Mouse (Mus musculus): ENCODE results near the gene Arhgef3.

The Arhgef3 gene

DNA sequence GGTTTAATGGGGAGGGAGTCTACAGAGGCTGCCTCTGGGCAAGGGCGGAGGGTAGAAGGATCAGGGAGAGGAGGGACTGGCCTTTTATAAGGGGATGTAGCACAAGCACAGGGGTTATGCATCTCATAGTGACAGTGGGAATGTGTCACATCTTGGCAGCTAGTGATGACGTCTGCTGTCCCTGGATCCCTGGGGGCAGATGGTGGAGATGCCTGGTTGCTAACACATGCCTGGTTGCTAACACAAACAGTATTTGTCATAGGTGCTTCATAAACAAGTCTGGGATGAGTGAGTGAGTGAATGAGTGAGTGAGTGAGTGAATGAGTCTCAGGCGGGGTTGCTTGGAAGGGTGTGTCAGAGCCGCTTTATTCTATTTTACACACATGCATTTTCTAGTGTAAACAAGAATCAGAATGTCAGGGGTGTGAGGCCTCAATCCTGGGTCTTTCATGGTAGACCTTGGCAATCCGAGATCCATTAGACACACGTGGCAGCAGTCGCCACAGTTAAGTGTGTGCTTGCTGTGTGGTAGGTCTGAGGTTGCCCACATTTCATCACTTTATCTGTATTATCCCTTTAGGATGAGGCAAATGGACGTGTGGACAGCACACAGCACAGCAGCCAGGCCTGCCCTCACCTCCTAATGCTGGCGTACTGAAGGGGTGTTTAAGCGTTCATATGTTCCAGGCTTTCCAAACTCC is 156.8 kb downstream of the Arhgef3 start:
- DNase-seq: no peak

- DNase-seq: no peak
Observed at GRCm38 (mm10) chr14:27272072-27272834, 157.6 kb downstream of the Arhgef3 start.

DNA sequence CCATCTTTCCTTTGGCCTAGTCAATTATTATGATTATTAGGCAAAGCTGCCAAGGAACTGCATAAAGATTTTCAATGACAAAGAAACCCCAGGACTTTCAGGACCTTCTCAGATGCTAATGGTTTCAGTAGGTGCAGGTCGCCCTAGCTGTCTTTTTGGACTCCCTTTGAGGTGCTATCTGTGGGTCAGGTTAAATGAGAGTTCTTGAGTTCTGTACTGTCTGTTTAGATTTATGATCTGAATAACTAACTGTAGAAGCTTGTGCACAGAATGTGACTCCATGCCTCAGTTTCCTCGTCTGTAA is 158.1 kb downstream of the Arhgef3 start:
- no peak for DNase-seq

DNA sequence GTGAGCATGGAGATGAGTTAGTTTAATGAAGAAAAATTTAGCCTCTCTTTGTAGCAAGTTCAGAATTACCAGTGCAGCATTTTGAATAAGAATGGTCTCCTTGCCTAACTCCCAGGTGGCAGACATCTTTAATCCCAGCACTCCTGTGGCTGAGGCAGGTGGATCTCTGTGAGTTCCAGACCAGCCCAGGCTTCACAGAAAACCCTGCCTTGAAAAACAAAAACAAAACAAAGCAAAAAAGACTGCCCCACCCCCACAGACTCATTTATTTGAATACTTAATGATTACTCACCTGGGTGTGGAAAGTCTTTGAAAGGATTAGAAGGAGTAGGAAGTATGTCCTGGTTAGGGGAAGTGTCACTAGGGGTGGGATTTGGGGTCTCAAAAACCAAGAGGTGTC is 158.5 kb downstream of the Arhgef3 start:
- no peak for DNase-seq

GRCm38 (mm10) chr14:27277259-27277658 is 162.6 kb downstream of the Arhgef3 start:
- no peak for DNase-seq

GRCm38 (mm10) chr14:27280201-27280890 is 165.6 kb downstream of the Arhgef3 start:
- no peak for DNase-seq

DNA sequence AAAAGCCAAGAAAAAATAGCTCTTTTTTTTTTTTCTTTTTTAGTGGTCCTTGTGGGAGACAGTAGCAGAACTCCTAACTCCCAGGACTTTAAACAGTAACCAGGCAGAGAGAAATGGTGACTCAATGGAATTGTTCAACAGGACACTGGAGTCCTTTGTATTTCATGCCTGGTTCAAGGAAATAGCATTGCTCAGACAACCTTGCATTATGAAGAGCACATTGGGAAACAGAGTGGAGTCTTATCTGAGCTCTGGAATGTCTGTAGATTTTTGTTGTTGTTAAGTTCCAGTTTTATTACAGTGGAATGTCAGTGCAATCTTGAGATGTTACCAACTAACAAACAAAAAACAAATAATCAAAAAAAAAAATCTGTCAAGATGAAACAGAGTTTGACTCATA is 169.3 kb downstream of the Arhgef3 start:
- no peak for DNase-seq

DNA sequence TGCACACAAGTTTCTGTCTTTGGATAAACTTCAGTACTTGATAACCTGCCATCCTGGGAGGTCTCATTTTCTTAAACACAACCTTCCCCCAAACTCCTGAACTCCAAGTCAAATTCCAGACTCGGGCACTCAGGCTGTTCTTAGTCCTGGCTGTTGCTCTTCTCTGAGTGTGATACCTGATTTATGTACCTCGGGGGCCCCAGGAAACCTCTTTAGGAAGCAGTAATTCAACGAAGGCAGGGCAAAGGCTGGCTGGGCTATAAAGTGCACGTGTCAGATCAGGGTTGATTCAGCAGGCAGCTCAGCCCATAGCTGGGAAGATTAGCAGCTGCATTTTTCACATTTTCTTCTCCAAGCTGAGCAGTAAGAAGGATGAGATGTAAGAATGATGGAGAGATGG is 171.5 kb downstream of the Arhgef3 start:
- DNase-seq: no peak

DNA sequence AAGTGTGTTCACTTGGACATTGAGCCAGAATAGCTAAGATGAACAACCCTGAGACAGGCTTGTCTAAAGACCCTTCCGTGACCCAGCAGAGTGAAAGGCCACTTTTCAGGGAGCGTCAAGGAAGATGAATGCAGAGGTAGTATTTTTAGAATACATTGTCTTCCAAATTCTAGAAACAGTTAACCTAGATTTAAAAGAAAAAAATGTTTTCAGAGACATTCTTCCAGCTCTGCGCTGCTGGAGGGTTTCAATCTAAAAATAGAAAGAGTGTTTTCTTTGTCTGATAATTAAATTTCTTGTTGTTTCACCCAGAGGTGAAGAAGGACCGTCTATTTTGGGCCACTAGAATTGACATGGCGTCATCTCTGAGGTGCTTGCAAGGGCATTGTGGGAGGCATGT is 174.4 kb downstream of the Arhgef3 start:
- no peak for DNase-seq

- DNase-seq: no peak
Observed at GRCm38 (mm10) chr14:27292101-27292500, 177.4 kb downstream of the Arhgef3 start.

DNA sequence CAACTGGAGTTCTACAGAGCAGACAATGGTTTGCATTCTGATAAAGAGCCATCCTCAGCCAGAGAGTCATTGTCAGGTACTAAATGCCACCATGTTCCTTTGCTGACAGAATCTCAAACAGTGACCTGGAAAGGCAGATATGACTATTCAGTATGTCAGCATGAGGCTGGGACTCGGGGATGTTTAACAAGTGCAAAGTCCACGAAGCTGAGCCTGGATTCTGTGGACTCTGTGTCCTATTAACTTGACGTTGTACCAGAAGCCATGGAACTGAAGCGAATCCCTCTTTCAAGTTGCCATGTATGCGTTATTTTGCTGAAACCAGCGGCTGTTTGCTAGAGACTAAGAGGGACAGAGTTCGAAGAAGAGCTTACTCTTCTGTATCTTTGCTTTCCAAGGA is 181.1 kb downstream of the Arhgef3 start:
- no peak for DNase-seq

DNA sequence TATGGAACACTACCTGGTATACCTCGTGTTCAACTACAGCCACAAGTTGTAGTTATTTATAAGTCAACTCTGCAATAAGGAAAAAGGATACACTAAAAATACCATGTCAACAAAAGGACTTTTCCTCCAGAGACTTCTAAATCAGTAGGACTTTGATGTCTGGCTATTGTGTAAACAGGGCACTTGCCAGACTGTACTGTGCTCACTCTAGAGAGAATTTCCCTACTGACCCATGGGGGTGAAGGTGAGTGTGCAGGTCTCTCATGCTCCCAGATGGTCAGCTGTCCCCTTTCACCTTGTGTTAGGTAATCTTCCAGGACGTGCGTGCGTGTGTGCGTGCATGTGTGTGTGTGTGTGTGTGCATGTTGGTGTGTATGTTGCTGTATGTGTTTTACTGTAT is 182.3 kb downstream of the Arhgef3 start:
- DNase-seq: no peak

DNA sequence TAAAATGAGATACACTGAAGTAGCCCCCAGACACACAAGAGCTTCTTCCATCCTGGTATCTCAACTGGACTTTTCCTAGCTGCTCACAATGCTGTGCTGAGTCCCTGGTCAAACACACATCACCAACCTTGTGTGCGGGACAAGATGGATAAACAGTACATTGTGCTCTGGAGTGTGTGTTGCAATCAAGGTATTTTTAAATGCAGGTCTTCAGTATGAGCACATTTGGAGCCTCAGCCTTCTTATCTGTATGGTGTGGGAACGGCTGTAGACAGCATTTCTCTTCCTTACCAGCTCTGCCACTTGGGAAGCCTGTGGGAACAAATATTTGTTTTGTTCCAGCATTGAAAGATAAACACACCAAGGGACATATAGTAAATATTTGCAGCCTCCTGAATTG is 184.2 kb downstream of the Arhgef3 start:
- DNase-seq: no peak

- DNase-seq: no peak
Observed at GRCm38 (mm10) chr14:27299705-27300104, 185.0 kb downstream of the Arhgef3 start.

- DNase-seq: no peak
Observed at GRCm38 (mm10) chr14:27301768-27302499, 187.2 kb downstream of the Arhgef3 start.

GRCm38 (mm10) chr14:27303294-27303693 is 188.6 kb downstream of the Arhgef3 start:
- no peak for DNase-seq

DNA sequence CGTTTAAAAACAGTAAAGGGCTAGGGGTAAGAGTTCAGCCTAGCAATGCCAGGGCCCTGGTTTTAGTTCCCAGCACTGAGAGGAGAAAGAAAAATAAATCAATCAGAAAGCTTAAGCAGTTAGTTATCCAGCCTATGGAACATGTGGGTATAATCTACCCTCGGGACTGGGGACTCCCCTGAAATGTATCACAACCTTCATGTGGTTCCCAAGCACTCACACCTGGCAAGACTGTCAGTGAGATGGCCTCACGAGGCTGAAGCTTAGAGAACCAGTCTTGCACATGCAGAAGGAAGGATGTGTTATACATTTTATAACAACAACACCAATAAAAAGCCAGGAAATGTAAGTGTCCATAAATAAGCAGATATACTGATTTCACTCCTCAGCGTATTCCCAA is 189.7 kb downstream of the Arhgef3 start:
- DNase-seq: no peak

GRCm38 (mm10) chr14:27308761-27309160 is 194.1 kb downstream of the Arhgef3 start:
- DNase-seq: no peak

DNA sequence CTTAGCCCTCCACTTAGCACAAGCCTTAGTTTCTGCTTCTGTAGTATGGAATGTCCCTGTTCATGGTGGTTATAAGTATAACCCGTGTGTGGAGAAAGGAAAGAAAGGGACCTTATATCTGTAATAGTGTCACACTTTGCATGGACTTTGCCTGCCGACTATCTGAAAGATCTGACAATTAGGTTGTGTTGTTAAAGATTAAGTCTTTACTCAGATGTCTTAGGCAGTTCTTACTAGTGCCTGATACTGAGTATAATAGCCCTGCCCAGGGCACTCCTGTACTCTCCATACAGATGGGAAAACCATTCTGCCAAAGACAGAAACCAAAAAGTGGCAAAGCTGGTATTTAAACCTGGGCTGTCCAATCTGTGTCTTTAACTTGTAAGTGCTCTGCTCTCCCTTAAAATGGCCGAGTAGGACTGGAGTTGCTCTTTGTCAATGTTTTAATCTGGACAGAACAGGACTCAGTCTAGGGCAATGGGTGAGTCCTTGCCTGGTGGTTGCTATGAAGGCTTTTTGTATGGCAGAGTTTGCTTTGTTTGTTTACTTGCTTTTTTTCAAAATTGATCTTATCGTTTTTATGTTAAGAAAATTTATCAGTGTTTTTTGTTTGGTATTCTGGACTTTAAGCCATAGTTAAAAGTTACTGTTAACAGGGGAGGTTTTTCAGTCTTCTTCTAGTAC is 196.0 kb downstream of the Arhgef3 start:
- DNase-seq: no peak

- DNase-seq: no peak
Observed at GRCm38 (mm10) chr14:27312380-27312779, 197.7 kb downstream of the Arhgef3 start.

DNA sequence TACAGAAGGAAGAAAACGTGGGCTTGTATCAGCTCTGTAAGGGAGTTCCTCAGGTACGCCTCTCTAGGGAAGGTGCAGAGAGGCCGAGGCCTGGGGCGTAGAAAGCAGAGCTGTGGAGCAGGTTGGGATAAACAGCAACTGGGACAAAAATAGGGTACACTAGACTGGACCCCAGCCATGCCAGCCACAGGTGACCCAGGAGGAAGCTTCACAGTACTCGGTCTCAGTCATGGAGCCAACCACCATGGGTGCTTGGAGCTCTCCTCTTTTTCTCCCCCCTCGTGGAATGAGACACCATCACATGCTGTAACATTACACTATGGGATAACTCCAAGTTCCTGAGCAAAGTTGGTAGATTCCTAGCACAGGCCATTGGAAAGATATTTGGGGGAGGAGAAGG is 201.0 kb downstream of the Arhgef3 start:
- DNase-seq: no peak

- no peak for DNase-seq
Observed at GRCm38 (mm10) chr14:27317146-27317545, 202.4 kb downstream of the Arhgef3 start.

DNA sequence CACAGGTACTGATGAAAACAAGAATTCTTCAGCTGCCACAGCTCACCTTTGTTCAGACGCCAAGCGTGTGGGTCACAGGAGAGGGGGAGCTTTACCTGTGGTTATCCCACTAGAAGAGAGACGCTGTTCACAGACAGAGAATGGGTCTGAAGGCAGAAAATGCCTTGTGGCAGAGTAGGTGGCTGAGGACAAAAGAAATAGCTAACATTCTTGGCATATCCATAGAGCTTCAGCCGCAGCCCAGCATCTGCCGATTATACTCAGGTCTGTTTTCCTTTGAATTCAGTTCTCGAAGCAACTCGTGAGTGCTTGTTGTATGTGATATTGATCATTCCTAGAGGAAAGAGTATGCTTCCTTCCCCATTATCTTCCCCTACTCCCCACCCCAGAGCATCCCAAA is 204.7 kb downstream of the Arhgef3 start:
- no peak for DNase-seq

Data from right cerebral cortex, adult 18-20 months (tissue).